Mouse (Mus musculus): ENCODE data around the gene Gm10799.
A peak's percentile ranks its signal among the peaks of the same experiment; 100 is the strongest.
"Not testable (repeated sequence)": the region's sequence is repeated elsewhere in the genome, so short reads cannot be mapped to it uniquely, and the experiment has no call there.

Gene Gm10799

GRCm38 (mm10) chr2:104065526-104065925 is 2.8 kb downstream of the Gm10799 start, which contains the start of gene Gm10912:
Gene Gm10912 (plus strand): TSS chr2:104065826.
- not testable (repeated sequence) for DNase-seq (ENCODE audit: low spot score)

DNA sequence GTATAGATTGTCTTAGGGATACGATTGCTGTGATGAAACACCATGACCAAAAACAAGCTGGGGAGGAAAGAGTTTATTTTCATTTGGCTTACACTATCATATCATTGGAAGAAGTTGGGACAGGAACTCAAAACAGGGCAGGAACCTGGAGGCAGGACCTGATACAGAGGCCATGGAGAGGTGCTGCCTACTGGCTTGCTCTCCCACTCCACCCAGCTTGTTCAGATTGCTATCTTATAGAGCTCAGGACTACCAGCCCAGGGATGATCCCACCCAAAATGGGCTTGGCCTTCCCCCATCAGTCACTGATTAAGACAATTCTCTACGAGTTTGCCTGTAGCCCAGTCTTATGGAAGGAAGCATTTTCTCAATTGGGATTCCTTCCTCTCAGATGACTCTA is 4.2 kb downstream of the Gm10799 start:
- DNase-seq (ENCODE audit: low spot score), result no peak

DNA sequence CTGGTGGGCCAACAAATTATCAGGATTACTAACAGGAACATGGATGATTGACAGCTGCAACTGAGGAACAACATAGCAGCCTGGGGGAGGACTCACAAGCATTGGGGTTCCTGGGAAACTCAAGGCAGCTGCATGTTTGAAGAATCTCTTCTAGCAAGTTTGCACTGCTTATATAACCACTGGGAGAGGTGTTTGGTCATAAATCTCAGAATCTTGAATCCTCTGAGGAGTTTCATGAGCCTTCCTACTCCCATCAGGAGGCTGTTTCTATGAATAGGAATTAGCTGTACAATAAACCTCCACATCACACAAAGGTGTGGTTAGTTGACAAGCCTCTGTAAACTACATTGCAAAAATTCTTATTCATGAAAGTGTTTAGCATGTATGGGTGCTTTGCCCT is 5.7 kb downstream of the Gm10799 start:
- DNase-seq (ENCODE audit: low spot score), result peak; percentile 38

DNA sequence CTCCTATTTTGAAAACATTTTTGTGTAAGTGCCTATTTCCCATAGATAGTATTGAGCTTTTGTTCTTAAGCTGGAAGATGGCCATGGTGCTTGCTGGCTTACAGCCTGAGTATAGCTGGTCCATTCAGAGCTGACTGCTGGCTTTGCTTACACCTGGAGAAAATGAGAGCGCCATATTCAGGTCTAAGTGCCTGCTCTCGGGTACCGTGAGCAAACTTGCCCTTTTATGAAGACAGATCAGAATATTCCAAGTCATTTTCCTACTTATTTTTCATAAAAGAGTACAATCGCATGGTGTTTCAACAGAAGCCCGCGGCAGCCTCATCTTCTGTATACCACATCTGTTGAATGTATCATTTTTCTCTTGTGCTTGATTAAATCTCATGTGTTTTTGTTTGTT is 7.4 kb downstream of the Gm10799 start:
- no peak for DNase-seq (ENCODE audit: low spot score)

- no peak for DNase-seq (ENCODE audit: low spot score)
These were observed 8.6 kb downstream of the Gm10799 start for GRCm38 (mm10) chr2:104059786-104060185.

GRCm38 (mm10) chr2:104058954-104059353 is 9.4 kb downstream of the Gm10799 start:
- no peak for DNase-seq (ENCODE audit: low spot score)

- no peak for DNase-seq (ENCODE audit: low spot score)
These were observed 10.0 kb downstream of the Gm10799 start for GRCm38 (mm10) chr2:104058381-104058780.

DNA sequence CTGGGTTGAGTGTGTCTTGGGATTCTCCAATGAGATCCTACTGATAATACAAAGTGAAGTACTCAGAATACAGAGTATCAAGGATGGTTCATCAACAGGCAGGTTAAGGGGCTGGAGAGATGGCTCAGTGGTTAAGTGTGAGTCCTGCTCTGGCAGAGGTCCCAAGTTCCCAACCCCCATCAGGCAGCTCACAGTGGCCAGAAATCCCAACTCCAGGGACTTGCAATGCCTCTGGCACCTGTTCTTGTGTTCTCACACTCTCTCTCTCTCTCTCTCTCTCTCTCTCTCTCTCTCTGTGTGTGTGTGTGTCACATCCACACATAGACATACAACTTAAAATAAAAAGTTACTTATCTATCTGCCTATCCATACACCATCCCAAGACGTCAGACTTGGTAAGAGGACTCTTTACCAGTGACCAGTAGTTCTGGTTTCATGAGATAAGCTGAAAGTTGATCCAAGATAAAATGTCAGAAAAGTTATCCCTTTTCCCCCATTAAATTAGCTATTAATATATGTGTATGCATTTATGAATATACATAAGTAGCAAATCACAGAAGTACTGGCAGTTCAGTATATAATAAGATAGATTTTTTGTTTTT is 23.8 kb downstream of the Gm10799 start:
- DNase-seq (ENCODE audit: low spot score), result no peak

DNA sequence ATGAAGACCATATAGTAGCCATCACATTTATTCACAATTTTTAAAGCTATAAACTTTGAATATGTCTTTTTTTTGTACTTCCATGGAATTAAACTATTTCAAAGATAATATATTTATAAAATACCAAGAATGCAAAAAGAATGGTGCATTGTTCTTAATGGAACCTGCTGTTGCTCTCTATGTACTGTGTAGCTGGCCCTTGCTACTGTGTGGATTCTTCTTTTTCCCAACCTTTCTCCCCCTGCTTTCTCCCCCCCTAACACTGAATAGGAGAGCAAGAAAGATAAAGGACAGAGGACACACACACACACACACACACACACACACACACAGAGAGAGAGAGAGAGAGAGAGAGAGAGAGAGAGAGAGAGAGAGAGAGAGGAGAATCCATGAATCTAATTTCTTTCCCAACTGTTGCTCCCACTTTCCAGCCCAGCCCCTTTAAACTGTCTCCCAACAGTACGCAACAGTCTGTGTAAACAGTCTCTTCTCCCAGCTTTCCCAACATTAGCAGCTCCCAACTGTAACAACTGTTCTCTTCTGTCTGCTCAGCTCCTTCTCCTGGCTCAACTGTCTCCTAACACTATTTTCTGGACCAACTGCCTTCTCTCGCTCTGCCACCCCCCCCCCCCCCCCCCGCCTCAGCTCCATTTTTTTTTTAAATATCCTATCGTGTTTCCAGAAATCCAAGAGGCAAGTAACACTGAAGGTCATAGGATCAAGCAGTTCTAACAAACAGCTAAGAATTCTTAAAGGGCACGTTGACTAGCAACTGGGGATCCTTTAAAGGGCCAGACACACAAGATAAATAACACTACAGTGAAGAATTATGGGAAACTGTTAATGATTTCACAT is 24.5 kb downstream of the Gm10799 start:
- DNase-seq (ENCODE audit: low spot score), result no peak

- DNase-seq (ENCODE audit: low spot score), result no peak
These were observed 25.6 kb downstream of the Gm10799 start for GRCm38 (mm10) chr2:104042766-104043165.

- DNase-seq (ENCODE audit: low spot score), result peak; percentile 85
These were observed 26.7 kb downstream of the Gm10799 start for GRCm38 (mm10) chr2:104041632-104042031.

- no peak for DNase-seq (ENCODE audit: low spot score)
These were observed 30.1 kb downstream of the Gm10799 start for GRCm38 (mm10) chr2:104038236-104038635.

DNA sequence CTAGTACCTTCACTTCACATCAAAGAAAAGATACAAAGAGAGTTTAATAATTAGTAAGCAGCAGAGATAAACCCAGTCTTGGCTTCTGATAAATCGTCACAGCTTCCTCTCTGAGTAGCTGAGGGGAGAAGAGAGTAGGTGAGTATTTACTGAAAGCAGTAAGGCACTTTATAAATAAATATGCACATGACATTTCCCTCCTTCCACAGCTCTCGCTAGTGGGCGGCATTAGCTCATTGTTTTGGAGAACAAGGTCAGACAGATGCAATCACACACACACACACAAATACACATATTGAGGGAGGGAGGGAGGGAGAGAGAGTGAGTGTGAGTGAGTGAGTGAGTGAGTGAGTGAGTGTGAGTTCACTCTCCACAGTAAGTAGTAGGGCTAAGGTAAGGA is 32.0 kb downstream of the Gm10799 start:
- no peak for DNase-seq (ENCODE audit: low spot score)

GRCm38 (mm10) chr2:104035595-104035994 is 32.8 kb downstream of the Gm10799 start:
- DNase-seq (ENCODE audit: low spot score), result peak; percentile 38

- DNase-seq (ENCODE audit: low spot score), result peak; percentile 81
These were observed 33.4 kb downstream of the Gm10799 start for GRCm38 (mm10) chr2:104034832-104035472.

GRCm38 (mm10) chr2:104032056-104032455 is 36.3 kb downstream of the Gm10799 start:
- no peak for DNase-seq (ENCODE audit: low spot score)

DNA sequence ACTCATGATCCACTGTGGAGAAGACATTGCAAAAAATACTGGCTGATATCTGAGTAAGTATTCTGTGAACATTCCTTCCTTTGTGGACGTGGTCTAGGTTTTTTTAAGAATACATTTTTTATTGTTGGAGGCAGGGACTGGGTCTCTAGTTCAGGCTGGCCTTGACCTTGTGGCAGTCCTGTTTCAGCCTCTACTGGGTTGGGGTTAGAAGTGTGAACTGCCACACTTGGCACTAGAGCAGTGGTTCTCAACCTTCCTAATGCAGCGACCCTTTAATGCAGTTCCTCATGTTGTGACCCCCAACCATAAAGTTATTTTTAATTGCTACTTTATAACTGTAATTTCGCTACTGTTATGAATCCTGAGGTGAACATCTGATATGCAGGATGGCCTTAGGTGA is 38.0 kb downstream of the Gm10799 start:
- no peak for DNase-seq (ENCODE audit: low spot score)

DNA sequence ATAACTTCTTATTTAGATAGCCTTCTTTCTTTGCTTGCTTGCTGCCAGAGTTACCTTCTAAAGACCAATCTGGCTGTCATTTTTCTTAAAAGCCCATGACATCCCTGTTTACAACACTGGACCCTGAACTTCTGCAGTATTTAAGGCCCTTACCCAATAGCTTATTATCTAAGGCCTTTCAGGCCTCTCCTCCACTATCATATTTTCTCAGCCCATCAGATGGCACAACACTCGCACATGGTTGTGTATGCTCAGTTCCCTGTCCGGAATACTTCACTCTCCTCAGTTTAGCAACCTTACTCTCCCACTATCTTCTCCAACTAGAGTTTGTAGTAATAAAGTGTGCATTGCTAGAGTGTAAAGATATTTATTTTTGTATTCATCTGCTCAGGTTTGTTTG is 39.3 kb downstream of the Gm10799 start:
- peak; percentile 22 for DNase-seq (ENCODE audit: low spot score)

- peak; percentile 45 for DNase-seq (ENCODE audit: low spot score)
These were observed 40.1 kb downstream of the Gm10799 start, which contains the start of gene 4931422A03Rik for GRCm38 (mm10) chr2:104028139-104028723. Gene 4931422A03Rik (minus strand): TSS chr2:104028361.

DNA sequence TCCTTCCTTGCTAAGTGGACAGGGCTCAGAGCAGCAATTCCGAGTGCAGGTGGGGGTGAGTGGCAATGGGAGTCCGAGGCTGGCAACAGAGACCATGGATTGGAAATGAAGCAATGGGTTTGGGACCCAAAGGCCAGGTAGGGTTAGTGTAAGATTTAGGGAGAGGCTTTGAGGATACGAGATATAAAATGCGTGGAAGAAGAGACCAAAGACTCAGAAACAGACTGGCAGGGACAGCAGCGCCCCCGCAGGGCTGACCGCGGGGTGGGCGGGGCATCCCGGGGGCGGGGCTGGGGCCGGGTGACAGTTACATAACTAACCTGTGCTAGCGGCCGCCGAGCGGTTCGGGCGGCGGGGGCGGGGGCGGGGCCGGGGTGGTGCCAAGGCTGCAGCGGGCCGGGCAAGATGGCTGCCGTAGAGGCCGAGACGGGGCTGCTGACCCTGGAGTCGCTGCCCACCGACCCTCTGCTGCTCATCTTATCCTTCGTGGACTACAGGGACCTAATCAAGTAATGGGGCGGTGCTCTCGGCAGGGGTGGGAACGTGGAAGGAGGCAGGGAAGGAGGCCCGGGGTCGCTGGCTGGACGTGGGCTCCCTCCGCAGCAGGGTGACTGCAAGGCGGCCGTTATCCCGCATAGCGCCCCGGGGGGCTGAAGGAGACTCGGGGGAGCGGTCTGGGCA is 40.8 kb downstream of the Gm10799 start, which contains the start of gene Fbxo3:
Gene Fbxo3 (plus strand): TSS at position 264 of the 681 bp plus-strand sequence.
- peak; percentile 87 for DNase-seq (ENCODE audit: low spot score)

GRCm38 (mm10) chr2:104024656-104025055 is 43.7 kb downstream of the Gm10799 start:
- no peak for DNase-seq (ENCODE audit: low spot score)

GRCm38 (mm10) chr2:104023096-104023495 is 45.3 kb downstream of the Gm10799 start:
- no peak for DNase-seq (ENCODE audit: low spot score)

Measured in adipocyte (in vitro differentiated cells).